Mouse (Mus musculus): Measurements from ENCODE around the gene Simc1.

The Simc1 gene

DNA sequence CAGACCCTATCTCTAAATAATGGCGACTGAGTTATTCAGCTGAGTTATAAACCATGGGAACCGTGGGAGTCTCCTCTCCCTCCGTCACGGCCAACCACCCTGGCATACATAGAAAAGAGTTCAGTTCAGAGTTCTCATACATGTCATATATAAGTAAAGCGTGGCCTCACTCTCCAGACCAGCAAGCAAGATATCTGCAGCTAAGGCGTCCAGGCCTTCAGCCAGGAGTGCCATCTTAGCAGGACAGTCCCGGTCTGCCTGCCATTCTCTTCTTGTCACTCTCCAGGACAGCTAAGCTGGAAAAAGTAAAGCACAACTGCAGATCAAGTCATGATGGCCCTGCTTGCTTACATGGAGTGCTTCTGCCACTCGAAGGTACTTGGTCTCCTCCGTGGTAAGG is 52.6 kb downstream of the Simc1 start:
- DNase-seq = no peak

DNA sequence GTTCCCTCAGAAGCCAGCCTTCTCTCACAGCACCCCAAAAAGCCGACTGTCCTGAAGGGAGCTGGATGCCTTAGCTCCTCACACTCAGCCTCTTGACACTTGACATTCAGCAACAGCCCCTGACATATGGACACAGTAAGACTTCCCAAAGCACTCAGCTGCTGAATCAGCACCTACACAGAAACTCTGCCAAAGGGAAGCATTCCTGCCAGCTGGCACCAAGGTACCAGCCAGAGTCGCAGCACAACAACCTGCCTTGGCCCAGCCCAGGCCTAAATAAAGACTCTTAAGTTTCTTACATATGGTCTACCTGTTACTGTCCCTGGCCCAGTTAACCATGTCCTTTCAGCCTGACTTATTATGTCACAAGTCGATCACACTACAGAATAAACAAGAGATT is 53.2 kb downstream of the Simc1 start:
- peak; percentile 33 for DNase-seq

DNA sequence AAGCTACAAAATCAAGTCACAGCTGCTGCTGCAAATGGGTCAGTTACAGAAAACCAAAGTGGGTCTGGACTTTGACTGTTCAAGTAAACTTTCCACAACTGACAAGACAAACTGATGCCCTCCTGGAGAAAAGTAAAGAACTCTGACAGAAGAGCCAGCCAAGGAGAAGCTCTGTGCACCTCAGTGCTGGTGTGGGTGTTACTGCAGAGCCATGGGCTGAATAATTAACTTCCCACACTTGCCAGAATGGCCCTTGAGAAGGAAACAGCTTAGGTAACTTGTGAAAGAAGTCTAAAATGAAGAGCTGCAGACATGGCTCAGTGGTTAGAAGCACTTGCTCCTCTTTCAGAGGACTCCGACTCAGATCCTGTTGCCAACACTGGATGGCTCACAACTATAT is 54.1 kb downstream of the Simc1 start:
- DNase-seq = no peak

DNA sequence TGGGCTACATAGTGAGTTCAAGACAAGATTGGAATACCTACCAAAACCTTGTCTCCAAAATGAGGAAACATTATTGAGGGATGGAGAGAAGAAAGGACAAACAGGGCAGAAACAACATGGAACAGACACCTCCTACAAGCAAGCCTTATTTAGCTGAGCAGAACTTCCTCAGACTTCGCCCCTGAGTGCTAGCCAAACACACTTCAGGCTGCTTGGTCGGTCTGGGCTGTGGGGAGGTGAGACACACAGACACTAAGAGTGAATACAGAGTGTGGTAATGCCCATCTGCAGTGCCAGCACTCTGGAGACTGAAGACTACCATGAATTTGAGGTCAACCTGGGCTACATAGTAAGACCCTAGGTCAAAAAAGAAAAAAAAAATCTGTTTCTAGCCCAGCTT is 56.1 kb downstream of the Simc1 start:
- DNase-seq = no peak

DNA sequence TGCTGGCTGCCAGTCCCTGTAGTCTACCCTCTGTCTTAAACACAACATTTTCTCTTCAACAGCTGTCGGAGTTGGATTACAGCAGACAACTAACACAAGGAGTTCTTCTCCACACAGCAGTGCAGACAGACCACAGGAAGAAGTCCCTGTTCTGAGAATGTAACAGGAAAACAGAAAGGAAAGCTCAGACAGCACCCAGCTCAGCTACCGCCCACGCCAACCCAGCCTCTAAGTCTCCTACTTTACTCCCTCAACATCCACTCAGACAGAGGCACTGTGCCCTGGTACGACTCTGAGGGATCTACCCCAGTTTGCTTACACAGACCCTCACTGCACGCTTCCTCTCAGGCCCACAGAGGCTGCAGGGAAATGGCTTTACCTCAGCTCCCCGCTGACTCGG is 57.0 kb downstream of the Simc1 start:
- no peak for DNase-seq

DNA sequence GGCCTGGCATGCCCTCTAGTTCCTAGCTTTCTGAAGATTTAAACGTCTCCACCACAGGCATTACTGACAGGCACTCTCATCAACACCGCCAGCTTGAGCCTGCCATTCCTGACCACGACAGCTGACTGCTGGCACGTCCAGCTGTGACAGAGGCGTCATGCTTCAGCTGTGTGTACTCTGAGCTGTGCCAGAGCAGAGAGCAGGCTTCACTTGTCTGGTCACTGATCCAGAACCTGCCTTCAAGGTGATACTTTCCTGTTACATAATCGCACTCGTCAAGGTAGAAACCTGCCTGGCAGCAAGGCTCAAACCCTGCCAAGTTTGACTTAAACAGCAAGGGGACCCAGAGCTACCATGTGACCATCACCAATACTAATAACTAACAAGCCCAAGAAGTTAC is 59.0 kb downstream of the Simc1 start:
- DNase-seq = no peak

DNA sequence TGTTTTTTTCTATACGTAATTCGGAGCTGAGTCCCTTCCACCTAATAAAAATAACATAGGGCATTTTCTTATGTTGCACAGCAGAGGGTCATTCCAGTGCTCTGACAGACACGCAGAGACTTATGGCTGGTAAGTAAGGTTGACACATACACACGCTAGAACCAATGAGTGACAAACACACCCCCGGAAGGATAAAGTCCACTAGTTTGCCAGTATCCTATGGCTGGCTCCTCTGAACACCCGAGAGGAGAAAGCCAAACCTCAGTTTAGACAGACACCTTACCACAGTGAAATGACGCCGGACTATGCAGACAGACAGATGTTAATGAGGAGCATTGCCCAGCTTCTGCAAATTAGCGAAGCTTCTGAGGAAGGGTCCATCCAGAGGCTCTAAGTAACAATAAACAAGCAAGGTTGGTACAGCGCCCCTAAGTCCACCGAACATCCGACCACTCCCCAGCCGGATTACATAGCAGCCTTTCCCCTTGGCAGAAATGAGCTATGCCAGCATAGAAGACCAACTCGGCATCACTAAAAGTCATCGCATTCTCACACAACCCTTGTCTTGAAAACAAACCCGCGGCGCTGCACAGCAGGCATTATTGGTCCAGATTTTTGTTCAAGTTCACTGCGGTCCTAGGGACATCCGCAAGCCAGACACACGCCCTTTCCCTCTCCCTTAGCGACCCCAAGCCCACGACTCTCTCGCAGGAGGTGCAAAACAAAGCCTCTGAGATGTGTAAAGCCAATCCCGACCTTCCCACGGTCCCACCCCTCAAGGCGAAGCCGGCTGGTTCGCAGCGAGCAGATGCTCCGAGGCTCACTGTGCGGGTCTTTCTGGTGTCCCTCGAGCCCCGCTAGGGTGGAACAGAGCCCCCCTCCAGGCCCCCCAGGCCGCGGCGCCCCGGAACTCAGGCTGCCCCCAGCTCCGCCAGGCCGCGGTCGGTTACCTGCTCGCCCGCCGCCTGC is 60.9 kb downstream of the Simc1 start:
- DNase-seq = peak; percentile 12

DNA sequence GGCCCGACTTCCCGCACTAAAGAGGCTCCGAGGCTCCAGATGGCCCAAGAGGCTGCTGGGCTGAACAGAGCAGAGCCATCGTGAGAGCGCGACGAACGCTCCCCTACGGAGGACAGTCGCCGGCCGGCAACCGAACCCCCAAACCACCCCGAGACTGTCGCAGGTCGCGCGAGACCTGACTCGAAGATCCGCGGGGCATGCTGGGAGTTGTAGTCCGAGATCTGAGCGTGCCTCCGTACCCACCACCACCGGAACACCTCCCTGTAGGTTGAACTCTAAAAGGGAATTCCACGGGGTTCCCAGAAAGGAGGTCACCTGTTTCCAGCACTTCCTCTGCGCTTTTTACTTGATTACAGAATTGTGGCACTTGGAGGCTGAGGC is 61.6 kb downstream of the Simc1 start, which contains the start of gene 4833439L19Rik:
TSS of gene 4833439L19Rik (minus strand) at position 235 of the 381 bp plus-strand sequence.
- peak; percentile 94 for DNase-seq

DNA sequence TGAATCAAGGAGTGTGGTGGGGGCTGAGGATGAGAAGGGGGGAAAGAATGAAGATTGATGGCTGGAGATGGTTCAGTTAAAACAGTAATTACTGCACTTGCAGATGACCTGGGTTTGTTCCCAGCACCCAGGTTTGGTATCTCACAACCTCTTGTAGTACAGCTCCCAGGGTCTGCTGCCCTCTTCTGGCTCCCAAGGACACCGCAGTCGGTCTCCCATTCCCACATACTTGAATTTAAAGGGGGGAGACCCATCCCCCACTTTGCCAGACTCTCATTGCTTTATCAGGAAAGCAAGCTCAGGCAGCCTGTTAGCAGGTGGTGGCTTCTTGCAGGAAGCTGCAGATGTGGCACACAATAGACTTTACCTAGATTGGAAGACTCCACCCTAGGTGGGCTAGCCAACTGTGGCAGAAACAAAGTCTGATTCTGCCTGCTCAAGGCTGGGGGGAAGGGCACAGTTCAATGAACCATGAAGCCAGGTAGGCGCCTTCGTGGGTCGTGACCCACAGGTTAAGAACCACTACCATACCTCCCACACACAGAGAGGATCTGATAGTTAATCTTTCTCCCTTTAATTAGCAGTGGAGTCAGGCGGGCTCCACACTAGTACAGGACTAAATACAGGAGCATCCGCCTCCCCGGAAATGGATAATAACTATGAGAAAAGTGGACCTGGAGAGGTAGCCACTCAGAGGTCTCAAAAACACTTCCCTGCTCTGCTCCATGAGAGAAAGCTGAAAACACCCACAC is 62.2 kb downstream of the Simc1 start:
- DNase-seq = no peak

DNA sequence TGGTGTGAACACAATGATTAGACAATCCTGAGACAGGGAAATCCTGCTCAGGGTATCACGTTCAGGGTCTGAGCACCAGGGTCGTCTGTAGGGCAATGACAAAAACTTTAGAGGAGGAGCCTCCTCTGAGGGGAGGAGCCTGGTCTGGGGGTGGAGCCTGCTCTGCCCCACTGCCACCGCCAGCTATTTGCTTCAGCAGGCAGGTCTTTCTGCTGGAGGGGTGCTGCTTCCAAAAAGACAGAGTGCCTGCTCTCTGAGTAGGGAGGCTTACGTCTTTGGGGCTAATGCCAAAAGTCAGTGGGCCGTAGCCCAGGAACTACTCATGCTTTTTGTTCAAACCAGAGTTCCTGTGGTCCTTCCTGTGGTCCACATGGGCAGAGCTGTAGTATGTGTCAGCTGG is 64.8 kb downstream of the Simc1 start:
- no peak for DNase-seq

DNA sequence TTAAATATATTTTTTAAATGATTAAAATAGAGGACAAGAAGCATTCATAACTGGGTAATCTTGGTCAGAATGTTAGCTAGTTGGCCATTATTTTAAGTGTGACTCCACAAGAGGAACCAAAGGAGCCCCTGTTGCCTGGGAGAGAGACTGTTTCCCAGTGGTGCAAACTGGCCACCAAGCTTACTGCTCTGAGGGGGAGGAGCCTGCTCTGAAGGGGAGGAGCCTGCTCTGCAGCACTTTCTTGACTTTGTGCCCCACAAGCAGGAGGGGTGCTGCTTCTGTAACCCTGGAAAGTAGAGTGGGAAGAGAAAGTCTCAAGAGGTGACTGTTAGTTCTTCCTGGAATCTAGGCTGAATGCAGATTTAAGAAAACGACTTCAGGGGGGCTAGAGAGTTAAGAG is 65.7 kb downstream of the Simc1 start:
- no peak for DNase-seq

DNA sequence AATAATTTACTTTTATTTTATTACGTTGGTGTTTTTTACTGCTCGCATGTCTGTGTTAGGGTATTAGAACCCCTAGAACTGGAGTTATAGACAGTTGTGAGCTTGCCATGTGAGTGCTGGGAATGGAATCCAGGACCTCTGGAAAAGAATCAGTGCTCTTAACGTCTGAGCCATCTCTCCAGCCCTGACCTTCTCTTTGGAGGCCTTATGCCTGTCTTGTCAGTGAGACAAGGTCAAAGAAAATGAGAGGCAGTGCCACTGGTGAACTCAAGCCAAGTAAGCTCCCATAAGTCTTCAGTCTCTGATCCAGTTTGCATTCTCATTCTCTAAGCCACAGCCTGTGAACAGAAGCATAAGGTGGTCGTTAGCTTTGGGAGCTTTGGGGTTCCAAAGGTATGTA is 67.2 kb downstream of the Simc1 start:
- DNase-seq = no peak

DNA sequence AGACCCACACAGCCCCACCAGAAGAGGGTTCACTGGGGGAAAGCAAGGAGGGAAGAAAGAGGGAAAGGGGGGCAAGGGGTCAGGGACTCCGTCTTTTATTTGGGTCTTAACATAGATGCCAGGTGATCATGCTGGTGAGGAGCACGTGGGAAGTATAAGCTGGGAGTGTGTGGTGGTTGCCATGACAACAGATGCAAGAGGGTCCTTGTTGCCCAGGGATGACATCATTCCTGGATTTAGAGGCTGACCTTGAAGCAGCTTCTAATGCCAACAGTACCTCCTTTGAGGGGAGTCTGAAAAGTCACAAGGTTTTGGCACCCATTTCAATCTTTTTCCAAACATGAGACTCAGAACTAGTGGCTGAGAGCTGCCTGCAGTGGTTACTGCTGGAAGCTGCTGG is 68.1 kb downstream of the Simc1 start:
- DNase-seq = no peak

DNA sequence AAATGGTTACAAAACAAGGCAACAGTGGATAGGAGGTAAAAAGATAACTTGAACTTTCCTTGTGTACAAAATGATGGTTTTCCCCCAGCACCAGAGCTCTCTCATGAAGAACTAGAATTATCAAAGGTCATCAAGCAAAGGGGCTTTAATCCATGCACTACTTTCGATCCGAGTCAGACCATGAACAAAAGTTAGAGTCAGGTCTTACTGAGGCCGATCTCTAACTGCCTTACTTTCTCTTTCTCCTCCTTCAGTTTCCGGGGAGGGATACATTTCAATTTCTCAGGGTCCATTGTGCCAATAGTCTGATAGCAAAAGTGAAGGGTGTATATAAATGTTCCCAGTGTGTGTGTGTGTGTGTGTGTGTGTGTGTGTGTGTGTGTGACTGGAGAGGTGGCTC is 69.0 kb downstream of the Simc1 start:
- no peak for DNase-seq

DNA sequence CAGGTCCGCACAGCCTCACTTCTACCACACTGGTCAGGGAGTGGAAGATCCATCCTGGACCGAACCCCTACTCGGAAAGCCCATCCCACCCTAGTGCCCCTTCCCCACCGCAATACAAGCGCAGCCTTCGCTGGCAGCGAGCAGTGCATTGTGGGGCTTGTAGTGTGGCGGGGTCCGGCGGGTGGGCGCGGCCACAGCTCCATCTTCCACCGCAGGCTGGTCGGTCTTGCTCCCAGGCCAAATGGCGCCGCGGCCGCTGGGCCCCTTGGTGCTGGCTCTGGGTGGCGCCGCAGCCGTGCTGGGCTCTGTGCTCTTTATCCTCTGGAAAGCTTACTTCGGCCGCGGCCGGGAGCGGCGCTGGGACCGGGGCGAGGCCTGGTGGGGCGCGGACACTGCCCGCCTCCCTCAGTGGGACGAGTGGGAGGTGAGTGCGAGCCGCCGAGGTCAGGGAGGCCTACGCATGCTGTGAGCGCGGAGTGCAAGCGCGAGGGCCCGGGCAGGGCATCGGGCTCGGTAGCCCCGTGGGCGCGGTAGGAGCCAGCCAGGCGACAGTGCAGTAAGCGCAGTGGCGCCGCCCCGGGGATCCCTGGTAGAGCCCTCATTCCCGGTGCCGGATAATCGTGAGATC is 71.4 kb downstream of the Simc1 start, which contains the start of gene Arl10:
TSS of gene Arl10 (plus strand) at position 162 of the 628 bp plus-strand sequence.
- DNase-seq = peak; percentile 83

DNA sequence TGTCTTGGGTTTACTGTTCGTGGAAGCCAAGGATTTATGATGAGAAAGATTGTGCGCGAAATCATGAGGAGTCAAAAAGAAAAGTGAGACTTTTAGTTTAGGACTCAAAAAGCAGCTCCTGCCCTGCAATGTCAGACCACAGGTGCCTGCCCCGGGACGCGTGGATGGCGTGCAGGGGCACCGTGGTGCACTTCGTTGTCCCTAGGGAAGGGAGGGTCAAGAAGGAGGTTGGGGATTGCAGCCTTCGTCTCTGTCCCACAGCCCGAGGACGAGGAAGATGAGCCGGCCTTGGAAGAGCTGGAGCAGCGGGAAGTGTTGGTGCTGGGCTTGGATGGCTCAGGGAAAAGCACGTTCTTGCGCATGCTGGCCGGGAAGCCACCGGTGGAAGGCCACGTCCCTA is 71.9 kb downstream of the Simc1 start:
- no peak for DNase-seq

DNA sequence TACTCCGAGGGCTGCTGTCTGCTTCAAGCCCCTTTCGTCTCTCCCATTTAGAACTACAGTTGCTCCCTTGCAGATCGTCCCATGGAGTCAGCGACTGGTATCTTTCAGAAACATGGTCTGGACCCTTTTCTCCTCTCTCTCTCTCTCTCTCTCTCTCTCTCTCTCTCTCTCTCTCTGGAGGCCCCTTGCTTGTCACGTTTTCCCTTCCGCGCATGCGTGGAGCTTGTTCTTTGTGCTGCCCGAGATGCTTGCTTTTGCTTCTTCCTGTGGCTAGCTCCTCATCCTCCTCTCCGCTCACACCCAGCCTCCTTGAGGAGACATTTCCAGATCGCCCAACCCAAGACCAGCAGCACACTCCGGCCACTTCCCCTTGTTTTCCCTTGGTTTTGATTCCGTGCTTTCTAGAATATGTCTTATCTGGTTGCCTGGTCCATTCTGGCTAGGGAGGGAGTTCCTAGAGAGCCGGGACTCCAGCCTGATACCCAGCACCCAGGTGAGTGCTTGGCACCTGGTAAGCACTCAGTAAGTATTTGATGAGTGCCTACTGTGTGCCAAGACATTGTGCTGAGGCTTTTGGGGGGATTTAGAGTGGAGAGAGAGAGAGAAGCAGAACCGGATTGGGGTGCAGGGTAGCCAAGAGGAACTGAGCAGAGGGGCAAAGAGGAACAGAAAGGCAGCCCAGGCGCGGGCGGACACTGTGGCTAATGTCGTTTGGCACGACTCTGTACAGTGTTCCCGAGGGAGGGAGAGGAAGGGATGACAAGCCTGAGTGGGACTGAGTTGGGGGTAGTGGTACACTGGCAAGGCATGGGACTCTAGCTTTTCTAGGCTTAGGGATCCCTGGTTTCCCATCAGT is 74.3 kb downstream of the Simc1 start:
- DNase-seq = no peak

DNA sequence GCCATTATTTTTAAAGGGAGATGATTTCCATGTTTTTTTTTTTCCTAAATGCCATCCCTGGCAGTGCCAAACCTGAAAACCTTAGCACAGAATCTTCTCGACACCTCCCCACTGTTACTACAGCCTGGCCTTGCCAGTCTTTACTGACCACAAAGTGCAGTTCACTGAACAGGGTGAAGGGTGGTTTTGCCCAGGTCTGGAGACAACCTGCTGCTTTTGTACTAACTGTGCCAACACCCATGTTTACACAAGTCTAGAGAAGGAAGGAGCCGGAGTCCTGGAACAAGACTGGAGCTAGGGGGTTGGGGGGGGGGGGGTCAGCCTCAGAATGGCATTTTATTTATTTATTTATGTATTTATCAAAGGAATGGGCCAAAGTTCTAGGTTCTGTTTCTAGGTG is 77.8 kb downstream of the Simc1 start:
- no peak for DNase-seq

DNA sequence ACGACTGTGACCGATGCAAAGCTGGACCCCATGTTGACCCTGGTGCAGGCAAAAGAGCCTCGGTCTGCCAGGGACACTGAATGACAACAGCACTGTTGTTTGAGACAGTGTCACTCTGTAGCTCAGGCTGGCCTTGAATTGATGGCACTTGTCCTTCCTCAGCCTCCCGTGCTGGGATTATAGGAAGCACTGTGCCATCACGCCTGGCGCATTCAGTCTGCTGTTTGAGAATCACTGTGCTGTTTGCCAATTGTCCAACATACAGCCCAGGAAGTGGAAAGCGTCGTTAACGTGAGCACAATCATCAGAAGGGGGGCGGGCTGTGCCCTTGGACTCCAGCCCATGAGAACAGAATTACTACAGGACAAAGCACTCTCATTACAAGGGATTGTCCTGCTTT is 78.5 kb downstream of the Simc1 start:
- no peak for DNase-seq

DNA sequence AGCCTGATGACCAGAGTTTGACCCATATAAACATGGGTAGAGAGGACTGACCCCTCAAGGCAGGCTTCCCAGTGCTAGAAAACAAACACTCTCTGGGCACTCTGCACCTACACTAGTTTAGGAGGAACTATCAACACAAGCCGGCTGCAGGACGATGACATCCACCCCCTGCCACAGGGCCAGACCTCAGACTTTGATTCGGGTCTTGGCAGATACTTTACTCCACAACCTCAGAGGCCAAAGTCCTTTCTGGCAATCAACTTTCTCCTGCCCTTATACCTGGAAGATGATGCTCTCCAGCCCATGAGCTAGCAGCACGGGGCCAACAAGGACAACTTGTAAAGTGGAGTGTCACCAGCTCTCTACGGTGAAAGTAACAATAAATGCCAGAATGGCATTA is 79.3 kb downstream of the Simc1 start:
- DNase-seq = no peak

DNA sequence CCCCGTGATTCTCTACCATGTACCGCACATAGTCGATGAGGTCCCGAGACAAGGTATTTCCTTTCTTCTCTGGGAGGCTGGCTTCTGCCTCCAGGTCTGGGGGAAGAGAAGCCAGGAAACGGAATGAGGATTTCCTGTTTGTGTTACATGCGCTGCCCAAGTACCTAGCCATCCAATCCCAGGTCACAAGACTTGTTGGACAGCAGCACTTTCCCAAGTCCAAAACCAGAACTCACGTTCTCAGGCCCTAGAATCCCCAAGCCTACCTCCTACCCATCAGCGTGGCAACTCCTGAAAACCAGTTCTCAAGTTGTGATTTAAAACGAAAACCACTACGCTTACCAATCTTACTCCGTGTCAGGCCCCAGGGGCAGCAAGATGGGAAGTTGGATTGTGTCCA is 82.3 kb downstream of the Simc1 start:
- DNase-seq = no peak

DNA sequence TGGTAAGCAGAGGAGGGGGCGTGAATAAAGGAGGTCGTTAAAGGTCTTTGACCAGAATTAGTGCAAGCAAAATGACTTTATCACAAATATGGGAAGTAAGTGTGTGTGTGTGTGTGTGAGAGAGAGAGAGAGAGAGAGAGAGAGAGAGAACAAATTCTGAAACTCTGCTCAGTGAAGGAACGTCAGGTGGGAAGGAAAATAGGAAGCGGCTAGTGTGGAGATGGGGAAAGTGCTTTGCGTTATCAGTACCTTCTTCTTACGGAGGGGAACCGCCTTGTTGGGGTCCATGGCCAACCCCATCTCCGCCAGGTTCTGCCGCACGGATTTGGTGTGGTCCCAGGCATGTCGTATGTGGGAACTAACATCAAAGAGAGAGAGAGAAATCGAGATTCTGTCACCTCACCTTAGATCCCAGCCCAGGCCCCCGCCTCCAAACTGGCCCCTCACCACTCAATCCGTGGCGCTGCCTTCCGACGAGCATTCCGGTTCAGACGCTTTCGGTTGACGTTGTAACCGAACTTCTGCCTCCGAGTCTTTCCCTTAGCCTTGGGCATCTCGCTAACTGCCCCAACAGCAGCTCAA is 85.9 kb downstream of the Simc1 start:
- DNase-seq = no peak
